Mouse (Mus musculus) layer of hippocampus, adult 18-20 months (tissue): Measurements from ENCODE around the gene Zfp687. TPM values are rescaled to one million over a fixed set of nuclear protein-coding genes. Genes with fewer than 3 reads are reported as not detected.
"Not testable (repeated sequence)": the region's sequence is repeated elsewhere in the genome, so short reads cannot be mapped to it uniquely, and the experiment has no call there.

Source experiments
- DNase-seq, 2 experiments: peaks; one replicate each; pipeline ENCODE4 v3.0.0; 2022; ENCODE audit warnings: low spot score in 2 of 2
- long read RNA-seq: library from polyadenylated mRNA; stranded (forward); transcript quantifications from one replicate; pipeline ENCODE4 v2.0.0, GENCODE M21; 2021
- total RNA-seq, 2 experiments: library from RNA; stranded (reverse); gene quantifications; 2 replicates each; pipeline ENCODE4 v1.2.3; 2021

Gene Zfp687
- 10 to 100 TPM; 24.4 to 26.2 TPM for total RNA-seq
- long read RNA-seq, partial matches to known transcripts: 11 of 19 reads
- long read RNA-seq, other reads (novel, unspliced or antisense): 8 of 19 reads

DNA sequence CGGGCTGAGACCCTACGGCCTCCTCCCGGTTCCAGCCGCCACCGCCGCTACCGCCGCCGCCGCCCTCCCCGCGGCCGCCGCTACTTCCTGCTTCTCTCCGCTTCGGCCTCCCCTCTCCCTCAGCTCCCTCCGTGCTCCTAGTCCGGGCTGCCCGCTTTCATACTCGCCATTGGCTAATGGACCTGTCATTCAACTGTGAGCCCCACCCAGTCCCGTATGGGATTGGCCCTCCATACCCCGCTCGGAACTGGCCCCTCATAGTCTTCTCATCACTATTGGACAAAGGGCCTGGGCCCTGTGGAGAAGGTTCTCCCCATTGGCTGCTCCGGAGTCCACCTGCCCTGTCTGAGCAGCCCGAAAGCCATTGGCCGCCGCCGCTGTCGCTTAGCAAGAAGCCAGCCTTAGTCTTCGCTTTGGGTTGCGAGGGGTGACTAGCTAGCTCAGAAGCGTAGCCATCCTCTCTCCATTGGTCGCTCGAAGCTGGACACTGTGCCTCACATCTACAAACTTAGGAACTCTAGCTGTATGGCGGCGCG, at the start of gene Zfp687:
Zfp687 (minus strand) TSS at position 112 of the 536 bp plus-strand sequence.
- DNase-seq: peak; percentile 99 to 100

GRCm38 (mm10) chr3:95063741-95064140, 48.5 kb upstream of the Zfp687 start:
- DNase-seq: no peak

GRCm38 (mm10) chr3:95058078-95058477, 42.8 kb upstream of the Zfp687 start:
- peak; percentile 38 to 52 for DNase-seq

DNA sequence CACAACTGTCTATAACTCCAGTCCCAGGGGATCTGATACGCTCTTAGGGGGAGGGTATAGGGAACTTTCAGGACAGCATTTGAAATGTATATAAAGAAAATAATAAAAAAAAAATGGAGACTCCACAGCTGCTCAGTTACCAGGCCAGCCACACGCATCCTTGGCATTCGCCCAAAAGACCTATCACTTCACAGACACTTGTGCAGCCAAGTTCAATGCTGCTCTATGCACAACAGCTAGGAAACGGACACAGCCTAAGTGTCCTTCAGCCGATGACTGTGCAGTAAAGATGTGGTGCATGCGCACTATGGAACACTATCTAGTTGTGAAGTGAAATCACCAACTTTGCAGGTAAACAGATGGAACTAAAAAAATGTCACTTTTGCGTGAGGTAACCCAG, 41.0 kb upstream of the Zfp687 start:
- DNase-seq: no peak

GRCm38 (mm10) chr3:95054481-95055260, 39.4 kb upstream of the Zfp687 start:
- DNase-seq: peak in 1 of 2 experiments; percentile 64

DNA sequence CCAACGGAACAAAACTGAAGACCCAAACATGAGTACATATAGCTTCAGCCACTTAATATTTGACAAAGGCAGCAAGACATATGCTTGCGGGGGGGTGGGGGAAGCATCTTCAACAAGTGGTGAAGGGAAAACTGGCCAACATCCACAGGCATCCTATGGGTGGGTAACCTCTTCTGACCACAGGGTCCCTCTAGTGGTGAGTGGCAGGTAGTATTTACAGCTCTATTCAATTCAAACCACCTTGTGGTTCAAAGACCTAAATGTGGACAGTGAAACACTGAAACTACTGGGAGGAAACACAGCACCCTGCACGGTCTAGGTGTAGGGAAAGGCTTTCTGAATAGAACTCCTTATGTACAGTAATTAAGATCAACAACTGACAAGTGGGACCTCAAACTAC, 38.5 kb upstream of the Zfp687 start:
- DNase-seq: peak in 1 of 2 experiments; percentile 41

DNA sequence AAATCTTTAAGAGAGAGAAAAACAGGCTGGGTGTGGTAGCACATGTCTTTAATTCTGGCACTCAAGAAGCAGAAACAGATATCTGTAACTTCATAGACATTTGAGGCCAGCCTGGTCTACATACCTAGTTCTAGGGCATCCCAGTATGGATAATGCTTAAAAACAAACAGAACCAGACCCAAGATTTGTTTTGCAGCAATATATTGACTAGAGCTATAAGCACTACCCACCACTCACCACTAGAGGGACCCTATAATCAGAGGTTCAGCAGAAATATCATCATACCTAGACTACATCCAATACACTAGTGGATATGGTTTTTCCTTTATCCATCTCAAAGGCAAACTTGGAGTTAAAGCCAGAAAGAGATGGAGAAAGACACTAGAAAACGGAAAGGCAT, 37.7 kb upstream of the Zfp687 start:
- DNase-seq: peak in 1 of 2 experiments; percentile 70

GRCm38 (mm10) chr3:95047914-95048313, 32.7 kb upstream of the Zfp687 start:
- no peak for DNase-seq

GRCm38 (mm10) chr3:95046462-95047057, 31.3 kb upstream of the Zfp687 start:
- no peak for DNase-seq

DNA sequence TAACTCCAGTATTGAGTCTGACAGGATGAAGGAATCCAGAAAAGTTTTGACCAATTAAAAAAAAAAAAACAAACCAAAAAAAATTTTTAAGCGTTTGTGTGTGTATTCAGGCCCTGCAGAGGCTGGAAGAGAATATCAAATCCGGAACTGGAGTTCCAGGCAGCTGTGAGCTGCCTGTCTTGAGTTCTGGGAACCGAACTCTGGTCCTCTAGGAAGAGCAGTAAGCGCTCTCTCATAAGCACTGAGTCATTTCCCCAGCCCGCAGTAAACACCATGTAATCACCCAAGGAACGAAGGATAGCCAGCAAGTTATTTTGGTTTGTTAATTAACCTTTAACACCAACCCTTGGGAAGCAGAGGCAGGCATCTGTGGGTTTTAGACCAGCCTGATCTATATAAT, 28.0 kb upstream of the Zfp687 start:
- DNase-seq: no peak

- no peak for DNase-seq
Measured at GRCm38 (mm10) chr3:95042838-95043229, 27.6 kb upstream of the Zfp687 start.

DNA sequence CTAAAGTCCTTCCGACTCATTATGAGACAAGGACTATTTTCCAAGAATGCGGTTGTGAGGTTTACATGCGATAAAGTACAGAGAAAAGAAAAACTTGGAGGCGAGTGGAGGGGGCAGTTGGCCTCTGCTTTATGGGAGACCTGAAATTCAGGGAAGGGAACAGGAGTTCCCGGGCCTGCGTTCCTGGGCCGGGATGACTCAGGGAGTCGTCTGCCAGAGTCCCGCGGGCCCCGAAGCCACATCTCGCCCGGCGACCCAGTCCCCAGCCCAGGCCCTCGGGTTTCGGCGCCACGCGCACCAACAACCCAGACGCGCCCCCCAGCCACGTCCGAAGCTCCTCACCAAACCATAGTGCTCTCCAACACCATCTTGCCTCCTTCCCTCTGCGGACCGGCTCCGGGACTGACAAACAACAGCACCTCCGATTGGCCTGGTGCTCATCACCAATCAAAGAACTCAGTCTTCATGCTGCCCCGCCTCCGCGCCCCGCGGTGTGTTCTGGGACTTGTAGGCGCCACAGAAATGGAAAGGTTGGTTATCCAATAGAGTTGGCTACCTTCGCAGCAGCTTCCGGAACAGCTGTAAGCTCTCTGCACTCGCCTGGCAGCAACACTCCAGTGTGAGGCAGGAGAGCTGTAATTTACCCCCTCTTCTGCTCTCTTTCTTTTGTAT, 27.1 kb upstream of the Zfp687 start, which contains the start of gene Psmd4:
Psmd4 (minus strand) TSS at position 449 of the 672 bp plus-strand sequence.
- DNase-seq: peak; percentile 97 to 99

DNA sequence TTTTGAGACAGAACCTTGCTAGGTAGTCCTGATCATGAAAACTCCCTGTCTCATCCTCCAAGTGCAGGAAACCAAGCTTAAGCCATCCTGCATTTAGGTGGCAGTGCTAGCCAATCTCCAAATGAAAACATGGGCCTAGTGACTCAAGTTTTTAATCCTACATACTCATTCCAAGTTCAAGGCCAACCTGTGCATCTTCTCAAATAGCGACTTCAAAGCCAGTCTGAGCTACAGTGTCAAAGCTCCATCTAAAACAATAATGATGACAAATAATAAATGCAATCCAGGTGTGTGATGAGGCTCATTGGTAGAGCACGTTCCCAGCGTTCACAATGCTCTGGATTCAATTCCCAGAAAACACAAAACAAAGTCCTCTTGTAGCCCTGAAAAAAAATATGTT, 26.4 kb upstream of the Zfp687 start:
- DNase-seq: no peak

DNA sequence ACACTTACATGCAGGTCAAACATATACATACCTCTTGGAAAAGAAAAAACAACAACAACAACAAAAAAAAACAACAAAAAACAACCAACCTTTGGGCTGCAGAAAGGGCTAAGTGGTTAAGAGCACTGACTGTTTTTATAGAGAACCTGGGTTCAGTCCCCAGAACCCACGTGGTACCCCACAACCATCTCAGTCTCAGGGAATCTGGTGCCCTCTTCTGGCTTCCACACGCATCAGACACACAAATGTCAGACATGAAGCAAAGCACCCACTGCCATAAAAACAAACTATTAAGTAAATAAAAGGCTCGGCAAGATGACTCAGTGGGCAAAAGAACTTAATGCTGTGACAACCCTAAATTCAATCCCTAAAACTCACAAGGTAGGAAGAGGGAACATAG, 14.7 kb upstream of the Zfp687 start:
- DNase-seq: peak in 1 of 2 experiments; percentile 44

DNA sequence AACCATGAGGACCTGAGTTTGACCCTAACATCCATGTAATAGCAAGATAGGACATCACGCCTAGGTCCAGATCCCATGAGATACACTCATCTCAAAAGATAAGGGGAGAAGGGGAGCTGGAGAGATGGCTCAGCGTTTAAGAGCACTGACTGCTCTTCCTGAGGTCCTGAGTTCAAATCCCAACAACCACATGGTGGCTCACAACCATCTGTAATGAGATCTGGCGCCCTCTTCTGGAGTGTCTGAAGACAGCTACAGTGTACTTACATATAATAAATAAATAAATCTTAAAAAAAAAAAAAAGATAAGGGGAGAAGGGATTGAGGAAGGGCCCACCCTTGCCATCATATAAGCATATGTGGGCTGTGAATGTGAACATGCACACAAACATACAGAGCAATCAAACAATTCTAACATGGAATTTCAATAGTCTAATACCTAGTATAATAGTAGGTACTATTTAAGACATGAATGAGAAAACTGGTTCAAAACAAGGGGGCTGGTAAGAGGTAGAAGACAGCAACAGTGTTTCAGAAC, 14.1 kb upstream of the Zfp687 start:
- DNase-seq: not testable (repeated sequence)

- no peak for DNase-seq
Measured at GRCm38 (mm10) chr3:95028603-95029002, 13.4 kb upstream of the Zfp687 start.

- DNase-seq: peak; percentile 76 to 92
Measured at GRCm38 (mm10) chr3:95027701-95028100, 12.5 kb upstream of the Zfp687 start.

- peak in 1 of 2 experiments; percentile 55 for DNase-seq
Measured at GRCm38 (mm10) chr3:95027057-95027645, 11.9 kb upstream of the Zfp687 start.

DNA sequence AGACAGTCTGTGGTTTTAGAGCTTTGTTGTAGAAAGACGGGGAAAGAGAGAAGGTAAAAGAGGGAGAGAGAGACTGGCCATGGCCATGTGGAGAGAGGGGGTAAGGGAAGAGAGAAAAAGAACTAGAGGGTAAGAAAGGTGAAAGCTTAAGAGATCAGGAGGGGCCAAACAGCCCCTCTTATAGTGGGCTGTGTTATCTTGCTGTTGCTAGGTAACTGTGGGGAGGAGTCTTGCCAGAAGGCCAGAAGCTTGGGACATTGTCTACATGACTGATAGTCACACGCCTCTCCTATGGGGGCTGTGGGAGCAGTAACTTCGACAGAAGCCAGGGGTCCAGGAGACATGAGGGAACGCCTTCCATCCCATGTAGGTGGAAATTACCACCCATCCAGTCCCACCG, 10.0 kb upstream of the Zfp687 start:
- no peak for DNase-seq

- DNase-seq: no peak
Measured at GRCm38 (mm10) chr3:95024551-95024950, 9.3 kb upstream of the Zfp687 start.

GRCm38 (mm10) chr3:95020956-95021355, 5.7 kb upstream of the Zfp687 start:
- DNase-seq: not testable (repeated sequence)
